Mouse (Mus musculus) kidney, postnatal 10 days (tissue): ENCODE data around the gene Mtg2.
A peak's percentile ranks its signal among the peaks of the same experiment; 100 is the strongest.

Experiments
- DNase-seq: peaks from one replicate; pipeline ENCODE4 v3.0.0; 2021; ENCODE audit warnings: mixed read lengths

The Mtg2 gene

DNA sequence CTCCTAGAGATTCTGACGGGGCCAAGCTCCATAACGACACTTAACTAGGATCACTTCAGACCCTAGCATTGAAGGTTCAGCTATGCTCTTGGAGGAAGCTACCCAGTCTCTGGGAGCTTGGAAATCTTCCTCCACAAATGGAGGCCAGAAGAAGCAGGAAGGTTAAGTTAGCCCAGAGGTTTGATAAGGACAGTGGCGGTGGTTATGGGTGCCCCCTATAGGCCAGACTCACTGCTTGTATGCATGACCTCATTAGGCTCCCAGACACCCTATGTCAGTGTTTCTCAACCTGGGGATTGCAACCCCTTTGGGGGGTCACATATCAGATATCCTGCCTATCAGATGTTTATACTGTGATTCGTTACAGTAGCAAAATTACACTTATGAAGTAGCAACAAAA, 36.7 kb downstream of the Mtg2 start:
- no peak for DNase-seq

DNA sequence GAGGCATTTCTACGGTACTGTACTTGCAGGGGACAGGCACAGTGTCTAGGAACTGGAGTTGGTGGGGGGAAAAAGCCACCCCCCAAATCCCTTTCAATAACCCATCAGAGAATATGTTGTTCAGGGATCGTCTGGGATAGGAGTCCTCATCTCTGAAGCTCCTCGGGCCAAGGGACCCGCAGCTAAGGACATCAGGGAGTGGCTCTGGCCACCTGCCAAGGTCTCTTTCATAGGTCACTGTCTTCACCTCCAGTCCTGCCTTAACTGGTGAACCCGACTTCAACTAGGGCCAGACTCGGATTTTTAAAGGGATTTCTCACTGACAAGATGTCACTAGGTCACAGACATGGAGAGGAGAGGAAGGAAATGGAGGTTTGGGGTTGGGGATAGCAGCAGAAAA, 37.9 kb downstream of the Mtg2 start:
- DNase-seq: no peak

DNA sequence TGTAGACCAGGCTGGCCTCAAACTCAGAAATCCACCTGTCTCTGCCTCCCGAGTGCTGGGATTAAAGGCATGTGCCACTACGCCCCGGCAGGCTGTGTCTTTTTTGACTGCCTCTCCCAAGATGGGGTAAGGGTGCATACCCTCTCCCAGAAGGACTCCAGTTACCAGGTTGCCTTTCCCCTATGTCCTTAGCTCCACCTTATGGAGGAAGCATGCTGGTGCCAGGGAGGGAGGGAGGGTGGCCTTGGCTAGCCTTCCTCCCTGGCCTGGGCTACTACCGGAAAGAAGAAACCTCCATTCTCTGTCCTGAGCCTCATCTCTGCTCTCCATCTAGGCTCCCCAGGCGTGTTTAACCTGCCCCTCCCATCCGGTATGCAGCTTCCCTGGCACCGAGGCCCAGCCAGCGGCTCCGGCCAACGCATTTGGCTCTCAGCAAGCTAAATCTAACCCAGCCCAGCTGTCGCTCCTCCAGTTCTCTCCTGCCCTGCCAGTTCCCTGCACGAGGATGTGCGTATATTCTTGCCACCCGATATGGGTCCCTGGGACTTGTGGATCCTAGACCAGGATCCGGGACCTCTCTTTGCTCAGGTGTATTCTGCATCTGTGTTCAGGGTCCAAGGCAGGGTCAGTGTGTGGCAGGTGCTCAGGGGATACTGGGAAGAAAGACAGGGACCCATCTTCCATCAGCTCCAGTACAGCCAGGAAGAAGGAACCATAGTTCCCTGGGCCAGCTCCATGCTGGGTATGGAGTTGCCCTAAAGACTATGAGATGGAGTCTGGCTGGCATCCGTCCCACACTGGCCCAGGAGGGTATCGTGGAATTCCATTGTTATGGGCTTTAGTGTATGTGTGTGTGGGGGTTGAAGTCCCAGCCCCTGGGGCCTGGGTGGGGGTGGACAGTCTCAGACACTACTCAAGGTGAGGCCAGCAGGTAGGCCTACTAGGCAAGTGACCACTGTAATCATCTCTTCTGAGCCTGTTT, 43.8 kb downstream of the Mtg2 start:
- DNase-seq: peak; percentile 40

DNA sequence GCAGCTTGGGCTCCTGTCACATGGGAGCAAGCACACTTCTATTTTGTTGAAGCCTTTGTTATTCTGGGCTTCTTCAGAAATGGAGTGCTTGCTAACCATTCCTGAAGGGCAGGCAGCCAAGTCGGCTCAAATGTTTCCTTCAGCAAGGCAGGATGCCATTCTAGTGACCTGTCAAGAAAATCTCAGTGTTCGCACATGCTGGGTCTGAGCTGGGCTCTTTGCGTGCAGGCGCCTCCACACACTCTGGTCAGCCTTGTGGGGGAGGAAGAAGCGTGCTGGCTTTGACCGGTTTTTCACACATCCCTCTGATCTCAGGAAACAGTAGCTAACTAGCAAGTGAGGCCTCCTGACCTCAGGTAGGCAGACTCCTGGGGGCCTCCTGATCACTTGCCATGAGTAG, 44.9 kb downstream of the Mtg2 start:
- peak; percentile 73 for DNase-seq

DNA sequence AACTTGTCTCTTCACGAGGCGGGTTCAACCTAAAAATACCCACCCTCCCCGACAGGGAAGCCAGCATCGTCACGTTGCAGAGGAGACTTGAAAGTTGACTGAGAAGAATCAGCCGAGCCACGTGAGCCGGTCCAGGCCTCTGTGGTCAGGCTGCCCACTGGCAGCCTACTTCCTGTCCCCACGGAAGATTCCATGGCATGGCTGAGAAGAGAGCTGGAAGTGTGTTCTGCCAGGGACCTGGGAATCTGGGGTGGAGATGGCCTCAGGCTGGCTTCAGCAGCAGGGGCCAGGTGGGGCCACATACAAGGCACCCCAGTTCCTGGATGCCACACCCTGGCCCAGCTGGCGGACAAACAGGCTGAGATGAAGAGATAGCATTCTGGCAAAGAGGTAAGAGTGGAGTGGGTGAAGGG, 45.7 kb downstream of the Mtg2 start:
- no peak for DNase-seq

DNA sequence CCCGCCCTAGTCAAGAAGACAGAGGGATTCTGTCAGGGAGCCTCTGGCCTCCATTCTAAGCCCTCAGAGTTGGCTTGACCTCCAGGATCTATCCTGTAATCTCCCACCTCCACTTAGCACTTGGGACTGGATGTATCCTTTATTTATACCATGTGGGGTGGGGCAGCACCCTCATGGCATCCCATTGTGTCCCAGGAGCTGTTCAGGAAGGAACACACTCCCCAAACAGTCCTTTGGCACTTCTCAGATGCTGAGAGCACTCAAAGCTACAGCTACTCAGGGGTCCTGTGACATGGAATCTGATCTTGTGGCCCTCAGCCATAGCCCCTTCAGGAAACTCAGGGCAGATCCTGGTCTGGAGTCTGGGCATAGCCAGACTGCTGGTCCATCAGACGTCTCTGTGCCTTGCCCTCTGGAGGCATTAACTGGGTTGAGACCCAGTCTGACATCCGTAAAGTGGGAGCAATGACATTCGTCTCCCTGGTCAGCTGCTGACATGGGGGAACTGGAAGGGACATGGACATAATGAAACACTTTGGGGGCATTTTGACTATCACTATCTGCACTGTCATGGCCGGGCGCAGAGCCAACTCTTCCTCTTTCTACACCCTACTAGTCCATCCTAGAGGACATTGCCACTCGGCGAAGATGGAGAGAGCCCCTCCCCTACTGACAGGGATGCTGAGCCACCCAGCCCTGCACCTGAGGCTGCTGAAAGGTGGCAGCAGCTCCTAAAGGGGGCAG, 46.5 kb downstream of the Mtg2 start:
- peak; percentile 34 for DNase-seq

DNA sequence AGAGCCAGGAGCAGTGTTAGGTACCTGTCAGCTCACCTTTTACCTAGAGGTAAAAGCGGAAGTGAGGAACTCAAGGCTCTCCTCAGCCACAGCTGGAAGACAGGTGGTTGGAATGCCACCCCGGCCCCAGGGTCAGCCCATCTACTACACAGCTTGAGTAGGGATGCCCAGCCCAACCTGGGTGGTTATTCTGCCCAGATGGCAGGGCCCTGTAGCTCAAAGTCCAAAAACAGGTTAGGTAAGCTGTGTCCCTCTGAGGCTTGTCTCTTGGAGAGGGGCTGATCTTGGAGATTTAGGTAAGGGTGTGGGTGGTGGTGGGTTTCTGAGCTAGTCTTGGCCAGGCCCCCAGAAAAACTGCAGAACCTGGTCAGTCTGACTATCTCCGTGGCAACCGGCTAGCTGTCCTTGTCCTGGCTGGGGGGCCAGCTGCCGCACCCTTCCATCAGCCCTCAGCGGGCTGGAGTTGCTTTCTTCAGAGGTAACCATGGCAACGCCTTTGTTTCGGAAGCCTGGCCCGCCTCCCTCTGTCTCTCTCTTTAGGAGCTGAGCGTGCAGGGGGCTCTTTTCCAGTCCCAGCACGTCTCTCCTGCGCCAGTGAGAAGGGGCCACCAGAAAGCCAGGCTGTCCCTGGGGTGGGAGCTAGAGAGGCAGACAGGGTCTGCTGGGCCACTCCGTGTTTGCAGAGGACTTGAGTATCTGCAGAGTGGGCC, 47.3 kb downstream of the Mtg2 start:
- peak; percentile 31 for DNase-seq

DNA sequence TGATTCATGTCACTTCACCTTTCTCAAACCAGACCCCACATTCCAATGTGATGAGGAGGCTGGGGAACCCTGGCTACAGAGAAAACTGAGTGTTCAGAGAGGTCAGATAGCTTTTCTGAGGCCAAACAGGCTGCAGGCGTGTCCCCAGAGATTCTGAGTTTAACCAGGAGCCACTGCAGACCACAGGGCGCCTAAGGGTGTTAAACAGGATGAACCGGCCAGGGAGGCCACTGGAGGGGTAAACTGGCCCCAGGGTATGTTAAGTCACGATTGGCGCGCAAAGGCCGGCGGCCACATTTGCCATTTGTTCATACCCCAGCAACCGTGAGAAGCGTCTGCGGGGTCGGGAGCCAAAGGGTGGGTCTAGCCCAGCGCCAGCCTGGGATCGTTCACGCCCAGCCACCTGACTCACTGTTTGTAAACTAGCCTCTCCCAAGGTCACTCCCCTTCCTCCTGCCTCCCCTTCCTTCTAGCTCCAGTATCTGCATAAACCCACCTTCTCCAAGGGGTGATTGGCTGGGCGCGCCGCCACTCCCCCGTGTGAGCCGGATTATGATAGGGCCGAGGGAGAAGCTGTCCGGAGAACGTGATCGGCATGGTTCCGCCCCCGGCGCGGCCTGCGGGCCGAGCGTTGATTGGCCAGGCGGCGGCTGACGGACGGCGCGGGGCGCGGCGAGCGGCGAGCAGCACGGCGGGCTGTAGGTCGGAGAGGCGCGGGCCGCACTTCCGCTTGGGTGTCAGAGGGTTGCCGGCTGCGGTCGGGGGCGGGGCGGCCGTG, 48.5 kb downstream of the Mtg2 start, which contains the start of gene Osbpl2:
Gene Osbpl2 (plus strand): TSS at position 646 of the 778 bp plus-strand sequence.
- peak; percentile 100 for DNase-seq

DNA sequence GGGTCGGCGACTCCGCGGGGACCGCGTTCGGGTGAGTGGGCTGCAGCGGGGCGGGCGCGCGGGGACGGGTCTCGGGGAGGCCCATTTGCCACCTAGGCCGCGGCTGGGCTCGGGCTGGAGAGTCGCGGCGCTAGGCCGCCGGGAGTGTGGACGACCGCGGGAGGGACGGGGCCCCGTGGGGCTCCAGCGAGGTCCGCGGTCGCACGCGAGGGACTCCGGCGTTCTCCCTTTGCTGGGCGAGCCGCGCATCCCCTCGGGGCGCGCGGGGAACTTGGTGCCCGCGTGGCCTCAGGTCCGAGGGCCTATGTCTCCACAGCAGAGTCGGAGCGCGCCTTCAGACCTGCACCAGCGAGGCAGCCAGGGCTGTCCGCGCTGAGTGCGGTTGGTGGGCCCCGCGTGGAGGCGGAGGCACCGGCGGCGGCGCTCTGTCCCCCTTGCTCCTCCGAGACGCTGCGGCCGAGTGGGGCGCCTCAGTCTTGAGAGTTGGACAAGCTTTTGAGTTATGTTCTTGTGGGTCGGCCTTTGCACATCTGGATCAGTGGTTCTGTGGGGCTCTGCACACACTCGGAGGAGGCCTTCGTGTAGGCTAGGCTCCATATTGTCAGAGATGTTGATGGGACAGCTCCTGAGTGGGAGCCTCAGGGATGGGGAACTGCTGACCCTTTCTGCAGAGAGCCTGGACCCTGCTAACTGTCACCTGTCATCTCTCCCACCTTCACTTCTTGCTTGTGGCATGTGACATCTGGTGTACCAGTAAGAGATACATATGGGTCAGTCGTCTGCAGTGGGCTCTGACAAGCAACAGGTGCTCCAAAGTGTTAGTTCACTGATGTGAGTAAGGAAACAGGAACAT, 49.3 kb downstream of the Mtg2 start:
- no peak for DNase-seq

DNA sequence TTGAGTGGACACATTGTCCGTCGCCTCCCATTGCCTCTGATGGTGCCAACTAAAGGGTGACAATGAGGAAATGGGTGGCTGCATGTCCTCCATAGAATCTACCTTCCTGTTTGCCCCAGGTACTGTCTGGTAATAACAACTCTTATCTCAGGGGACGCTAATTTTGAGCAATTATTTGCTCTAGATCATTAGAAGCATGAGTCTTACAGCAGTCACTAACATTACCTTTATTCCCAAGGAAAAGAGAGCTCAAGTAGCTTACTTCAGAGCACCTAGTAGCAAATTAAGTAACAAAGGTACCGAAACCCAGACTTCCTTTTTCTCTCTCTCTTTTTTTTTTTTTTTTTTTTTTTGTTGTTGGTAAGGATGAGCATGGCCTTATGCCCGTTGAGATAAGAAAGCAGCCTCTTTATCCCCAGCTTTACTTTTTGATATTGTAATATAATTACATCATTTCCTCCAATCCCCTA, 49.9 kb downstream of the Mtg2 start:
- DNase-seq: no peak

DNA sequence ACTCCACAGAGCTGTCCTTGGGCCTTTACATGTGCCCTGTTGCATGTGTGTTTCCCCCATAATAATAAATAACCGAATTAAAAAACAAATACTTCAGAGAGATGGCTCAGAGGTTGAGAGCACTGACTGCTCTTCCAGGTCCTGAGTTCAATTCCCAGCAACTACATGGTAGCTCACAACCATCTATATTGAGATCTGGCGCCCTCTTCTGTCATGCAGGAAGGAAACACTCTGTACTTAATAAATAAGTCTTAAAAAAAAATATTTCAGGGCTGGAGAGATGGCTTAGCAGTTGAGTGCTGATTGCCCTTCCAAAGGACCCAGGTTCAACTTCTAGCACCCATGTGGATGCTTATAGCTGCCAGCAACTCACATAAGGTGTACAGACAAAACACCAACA, 53.8 kb downstream of the Mtg2 start:
- no peak for DNase-seq

DNA sequence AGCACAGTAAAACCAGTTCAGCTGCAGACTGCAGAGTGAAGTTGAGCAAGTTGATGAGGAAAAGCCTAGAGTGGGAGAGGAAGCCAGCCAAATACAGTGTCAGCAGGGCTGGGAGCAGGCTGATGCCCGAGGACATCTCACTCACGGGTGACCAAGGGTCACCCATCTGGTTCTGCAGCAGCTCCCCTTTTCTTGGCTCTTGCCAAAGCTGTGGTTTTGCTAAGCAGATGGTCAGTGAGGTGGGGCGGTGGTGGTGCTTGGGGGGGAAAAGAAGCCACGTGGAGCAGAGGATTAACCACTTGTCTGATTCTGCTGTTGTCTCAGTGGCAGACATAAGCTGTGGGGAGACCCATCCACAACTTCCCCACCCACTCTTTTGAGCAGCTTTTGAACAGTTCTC, 55.8 kb downstream of the Mtg2 start:
- DNase-seq: peak; percentile 32

DNA sequence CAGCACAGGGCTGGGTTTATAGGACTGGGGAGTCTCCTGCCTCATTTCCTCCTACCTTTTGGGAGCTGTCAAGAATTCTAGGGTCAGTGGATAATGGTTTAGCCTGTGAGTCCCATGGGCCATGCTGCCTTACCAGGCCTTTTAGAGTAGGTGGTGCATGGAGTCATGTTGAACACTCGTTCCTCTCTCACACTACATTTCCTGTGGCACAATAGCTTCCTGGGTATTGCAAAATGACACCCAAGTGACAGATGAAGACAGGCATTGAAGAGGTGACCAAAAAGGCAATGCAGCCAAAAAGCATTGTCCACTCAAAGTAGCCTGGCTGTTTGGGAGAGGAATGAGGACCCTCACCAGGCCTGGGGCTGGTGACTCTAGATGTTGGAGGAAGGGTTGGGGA, 57.3 kb downstream of the Mtg2 start:
- no peak for DNase-seq

DNA sequence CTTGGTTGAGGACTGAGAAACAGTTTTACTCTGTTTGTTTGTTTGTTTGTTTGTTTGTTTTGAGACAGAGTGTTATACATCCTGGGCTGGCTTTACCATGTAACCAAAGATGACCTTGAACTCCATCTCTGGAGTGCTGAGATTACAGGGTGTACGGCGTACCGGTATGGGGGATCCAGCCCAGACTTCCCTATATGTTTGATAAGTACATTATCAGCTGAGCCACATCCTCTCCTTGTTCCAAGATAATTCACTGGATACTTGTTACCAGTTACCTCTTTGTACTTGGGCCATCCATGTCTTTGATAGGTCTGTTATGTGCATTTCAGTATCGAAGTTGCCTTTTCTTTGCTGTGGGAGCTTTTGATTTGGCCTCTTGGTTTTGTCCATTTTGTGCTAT, 62.8 kb downstream of the Mtg2 start:
- DNase-seq: no peak

DNA sequence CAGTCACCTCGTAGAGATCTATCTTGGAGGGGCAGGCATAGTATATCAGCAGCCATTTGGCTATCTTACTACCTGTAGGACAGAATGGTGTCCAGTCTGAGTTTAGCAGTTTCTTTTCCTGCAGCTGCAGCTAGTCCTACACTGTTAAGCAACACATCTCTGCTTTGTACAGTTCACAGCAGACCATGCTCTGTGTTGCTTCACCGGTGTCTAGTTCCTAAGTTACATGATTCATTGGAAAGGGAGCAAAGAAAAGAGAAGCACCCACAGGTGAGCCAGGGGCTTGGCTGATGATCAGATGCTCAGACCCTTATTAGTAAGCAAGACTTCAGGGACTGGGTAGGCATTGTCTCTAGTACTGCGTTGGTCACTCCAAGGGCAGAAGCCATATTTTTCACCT, 63.5 kb downstream of the Mtg2 start:
- no peak for DNase-seq

DNA sequence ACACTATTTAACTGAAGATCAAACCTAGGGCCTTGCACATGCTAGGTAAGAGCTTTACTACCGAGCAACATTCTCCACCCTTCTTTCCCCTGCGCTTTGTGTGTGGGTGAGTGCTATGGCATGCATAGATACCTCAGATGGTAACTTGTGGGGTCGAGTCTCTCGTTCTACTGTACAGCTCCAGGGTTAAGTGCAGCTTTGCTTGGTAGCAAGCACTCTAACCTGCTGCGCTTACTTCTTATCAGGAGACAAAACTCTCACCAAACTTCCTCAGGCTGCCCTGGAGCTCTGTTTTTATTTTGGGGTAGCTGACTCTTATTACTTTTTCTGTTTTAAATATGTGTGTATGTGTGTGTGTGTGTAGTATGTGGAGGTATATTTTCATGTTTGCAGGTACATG, 65.0 kb downstream of the Mtg2 start:
- no peak for DNase-seq
